Mouse (Mus musculus): ENCODE data around the gene Slpi. TPM values are rescaled to one million over a fixed set of nuclear protein-coding genes. Genes with fewer than 3 reads are reported as not detected.

Gene Slpi
- polyA plus RNA-seq, 1 experiment from 2014 or later, result not detected

GRCm38 (mm10) chr2:164423464-164423863 is 34.6 kb upstream of the Slpi start:
- no peaks in the 10 kb centered on the region for H3K36me3 ChIP-seq (ENCODE audit: control insufficient read depth, insufficient read depth, low read length)

GRCm38 (mm10) chr2:164422675-164423393 is 33.9 kb upstream of the Slpi start:
- no peaks in the 10 kb centered on the region for H3K9me3 ChIP-seq (ENCODE audit: control insufficient read depth, low read length)
- H3K27me3 ChIP-seq (ENCODE audit: control insufficient read depth, insufficient read depth, low read length), result no peaks in the 10 kb centered on the region
- no peaks in the 10 kb centered on the region for H3K36me3 ChIP-seq (ENCODE audit: control insufficient read depth, insufficient read depth, low read length)
- WGBS, result 93% methylated on average over 15 of the region's 15 CpGs
- no peak overlapping the region for H3K27ac ChIP-seq (ENCODE audit: low read depth, low read length)
- no peak for ATAC-seq (ENCODE audit: low read depth)
- H3K4me2 ChIP-seq (ENCODE audit: low read depth, low read length), result no peak overlapping the region
- H3K4me3 ChIP-seq (ENCODE audit: low read depth, low read length), result no peak overlapping the region
- H3K9ac ChIP-seq (replicated peaks; ENCODE audit: low read depth, low read length), result no peak overlapping the region
- no peaks in the 10 kb centered on the region for H3K4me1 ChIP-seq (ENCODE audit: control insufficient read depth, insufficient read depth, low read length)

More at GRCm38 (mm10) chr2:164423464-164423863, 34.6 kb upstream of the Slpi start:
- H3K27me3 ChIP-seq (ENCODE audit: control insufficient read depth, insufficient read depth, low read length), result no peaks in the 10 kb centered on the region
- no peaks in the 10 kb centered on the region for H3K9me3 ChIP-seq (ENCODE audit: control insufficient read depth, low read length)
- no peak for ATAC-seq (ENCODE audit: low read depth)
- no peaks in the 10 kb centered on the region for H3K4me1 ChIP-seq (ENCODE audit: control insufficient read depth, insufficient read depth, low read length)
- H3K27ac ChIP-seq (ENCODE audit: low read depth, low read length), result no peak overlapping the region
- H3K4me2 ChIP-seq (ENCODE audit: low read depth, low read length), result no peak overlapping the region
- no peak overlapping the region for H3K4me3 ChIP-seq (ENCODE audit: low read depth, low read length)
- no peak overlapping the region for H3K9ac ChIP-seq (replicated peaks; ENCODE audit: low read depth, low read length)
- 89% methylated on average over 11 of the region's 11 CpGs for WGBS

- Histone ChIP-seq H3K36me3 (ENCODE audit: control insufficient read depth, insufficient read depth, low read length) (no peaks in the 10 kb centered on the region), H3K4me1 (ENCODE audit: control insufficient read depth, insufficient read depth, low read length) (no peaks in the 10 kb centered on the region), H3K27ac (ENCODE audit: low read depth, low read length) (no peak overlapping the region), H3K9me3 (ENCODE audit: control insufficient read depth, low read length) (no peaks in the 10 kb centered on the region), H3K9ac (replicated peaks; ENCODE audit: low read depth, low read length) (no peak overlapping the region), H3K27me3 (ENCODE audit: control insufficient read depth, insufficient read depth, low read length) (no peaks in the 10 kb centered on the region), H3K4me3 (ENCODE audit: low read depth, low read length) (no peak overlapping the region), H3K4me2 (ENCODE audit: low read depth, low read length) (no peak overlapping the region)
- no peak for ATAC-seq (ENCODE audit: low read depth)
- WGBS, result 92% methylated on average over 8 of the region's 8 CpGs
These were observed 33.1 kb upstream of the Slpi start for GRCm38 (mm10) chr2:164421979-164422378.

- H3K4me2 ChIP-seq (ENCODE audit: low read depth, low read length), result no peak overlapping the region
These were observed 32.4 kb upstream of the Slpi start for GRCm38 (mm10) chr2:164421306-164421705.

GRCm38 (mm10) chr2:164419489-164419888 is 30.6 kb upstream of the Slpi start:
- no peak for ATAC-seq (ENCODE audit: low read depth)
- H3K9ac ChIP-seq (replicated peaks; ENCODE audit: low read depth, low read length), result no peak overlapping the region
- no peaks in the 10 kb centered on the region; the same call in 1 of the 2 replicates for H3K27me3 ChIP-seq (ENCODE audit: control insufficient read depth, insufficient read depth, low read length)
- no peaks in the 10 kb centered on the region for H3K36me3 ChIP-seq (ENCODE audit: control insufficient read depth, insufficient read depth, low read length)
- H3K4me3 ChIP-seq (ENCODE audit: low read depth, low read length), result no peak overlapping the region
- no peak overlapping the region for H3K27ac ChIP-seq (ENCODE audit: low read depth, low read length)
- WGBS, result 1% methylated on average over 3 of the region's 3 CpGs
- H3K9me3 ChIP-seq (ENCODE audit: control insufficient read depth, low read length), result no peaks in the 10 kb centered on the region
- no peak overlapping the region for H3K4me2 ChIP-seq (ENCODE audit: low read depth, low read length)
- H3K4me1 ChIP-seq (ENCODE audit: control insufficient read depth, insufficient read depth, low read length), result no peaks in the 10 kb centered on the region

More at GRCm38 (mm10) chr2:164421306-164421705, 32.4 kb upstream of the Slpi start:
- ATAC-seq (ENCODE audit: low read depth), result no peak
- no peaks in the 10 kb centered on the region for H3K9me3 ChIP-seq (ENCODE audit: control insufficient read depth, low read length)
- WGBS, result 91% methylated on average over 7 of the region's 7 CpGs
- no peaks in the 10 kb centered on the region for H3K27me3 ChIP-seq (ENCODE audit: control insufficient read depth, insufficient read depth, low read length)
- no peaks in the 10 kb centered on the region for H3K36me3 ChIP-seq (ENCODE audit: control insufficient read depth, insufficient read depth, low read length)
- H3K4me1 ChIP-seq (ENCODE audit: control insufficient read depth, insufficient read depth, low read length), result no peaks in the 10 kb centered on the region
- H3K27ac ChIP-seq (ENCODE audit: low read depth, low read length), result no peak overlapping the region
- H3K4me3 ChIP-seq (ENCODE audit: low read depth, low read length), result no peak overlapping the region
- H3K9ac ChIP-seq (replicated peaks; ENCODE audit: low read depth, low read length), result no peak overlapping the region

GRCm38 (mm10) chr2:164418308-164418875 is 29.5 kb upstream of the Slpi start:
- H3K4me1 ChIP-seq (ENCODE audit: control insufficient read depth, insufficient read depth, low read length), result no peaks in the 10 kb centered on the region
- 32% methylated on average over 3 of the region's 3 CpGs for WGBS
- no peak overlapping the region for H3K27ac ChIP-seq (ENCODE audit: low read depth, low read length)
- H3K36me3 ChIP-seq (ENCODE audit: control insufficient read depth, insufficient read depth, low read length), result no peaks in the 10 kb centered on the region
- no peak overlapping the region for H3K9ac ChIP-seq (replicated peaks; ENCODE audit: low read depth, low read length)
- no peak overlapping the region for H3K4me2 ChIP-seq (ENCODE audit: low read depth, low read length)
- H3K4me3 ChIP-seq (ENCODE audit: low read depth, low read length), result no peak overlapping the region
- no peaks in the 10 kb centered on the region for H3K9me3 ChIP-seq (ENCODE audit: control insufficient read depth, low read length)
- no peaks in the 10 kb centered on the region; the same call in 1 of the 2 replicates for H3K27me3 ChIP-seq (ENCODE audit: control insufficient read depth, insufficient read depth, low read length)
- no peak for ATAC-seq (ENCODE audit: low read depth)

GRCm38 (mm10) chr2:164417198-164417597 is 28.3 kb upstream of the Slpi start:
- H3K4me3 ChIP-seq (ENCODE audit: low read depth, low read length), result no peak overlapping the region
- H3K9me3 ChIP-seq (ENCODE audit: control insufficient read depth, low read length), result no peaks in the 10 kb centered on the region
- H3K4me1 ChIP-seq (ENCODE audit: control insufficient read depth, insufficient read depth, low read length), result no peaks in the 10 kb centered on the region
- no peaks in the 10 kb centered on the region for H3K36me3 ChIP-seq (ENCODE audit: control insufficient read depth, insufficient read depth, low read length)
- H3K27me3 ChIP-seq (ENCODE audit: control insufficient read depth, insufficient read depth, low read length), result no peaks in the 10 kb centered on the region; the same call in 1 of the 2 replicates
- ATAC-seq (ENCODE audit: low read depth), result no peak
- H3K27ac ChIP-seq (ENCODE audit: low read depth, low read length), result no peak overlapping the region
- 1% methylated on average over 2 of the region's 2 CpGs for WGBS
- no peak overlapping the region for H3K9ac ChIP-seq (replicated peaks; ENCODE audit: low read depth, low read length)
- H3K4me2 ChIP-seq (ENCODE audit: low read depth, low read length), result no peak overlapping the region

GRCm38 (mm10) chr2:164414581-164414980 is 25.7 kb upstream of the Slpi start:
- Histone ChIP-seq H3K27me3 (ENCODE audit: control insufficient read depth, insufficient read depth, low read length) (peaks cover 3% of the 10 kb centered on the region; the same call in 1 of the 2 replicates), H3K4me3 (ENCODE audit: low read depth, low read length) (no peak overlapping the region), H3K4me2 (ENCODE audit: low read depth, low read length) (peak overlapping the region; percentile 14; the same call in 1 of the 2 replicates), H3K9ac (replicated peaks; ENCODE audit: low read depth, low read length) (no peak overlapping the region), H3K27ac (ENCODE audit: low read depth, low read length) (no peak overlapping the region), H3K9me3 (ENCODE audit: control insufficient read depth, low read length) (no peaks in the 10 kb centered on the region), H3K4me1 (ENCODE audit: control insufficient read depth, insufficient read depth, low read length) (no peaks in the 10 kb centered on the region), H3K36me3 (ENCODE audit: control insufficient read depth, insufficient read depth, low read length) (no peaks in the 10 kb centered on the region)
- no peak for ATAC-seq (ENCODE audit: low read depth)
- WGBS, result 74% methylated on average over 10 of the region's 10 CpGs

- no peak for ATAC-seq (ENCODE audit: low read depth)
These were observed 25.3 kb upstream of the Slpi start for GRCm38 (mm10) chr2:164414167-164414566.

More at GRCm38 (mm10) chr2:164414167-164414566, 25.3 kb upstream of the Slpi start:
- 26% methylated on average over 28 of the region's 28 CpGs for WGBS
- Histone ChIP-seq H3K27me3 (ENCODE audit: control insufficient read depth, insufficient read depth, low read length) (peaks cover 3% of the 10 kb centered on the region; the same call in 1 of the 2 replicates), H3K4me2 (ENCODE audit: low read depth, low read length) (peak overlapping the region; percentile 14; the same call in 1 of the 2 replicates), H3K4me3 (ENCODE audit: low read depth, low read length) (no peak overlapping the region), H3K9me3 (ENCODE audit: control insufficient read depth, low read length) (no peaks in the 10 kb centered on the region), H3K36me3 (ENCODE audit: control insufficient read depth, insufficient read depth, low read length) (no peaks in the 10 kb centered on the region), H3K9ac (replicated peaks; ENCODE audit: low read depth, low read length) (no peak overlapping the region), H3K27ac (ENCODE audit: low read depth, low read length) (no peak overlapping the region), H3K4me1 (ENCODE audit: control insufficient read depth, insufficient read depth, low read length) (no peaks in the 10 kb centered on the region)
